Mouse (Mus musculus) c-Kit-negative CD71-positive TER-119-positive erythroid progenitor cells, embryonic 14.5 days (primary cell): ENCODE results near the gene Trim12c.
"Not testable (repeated sequence)": the region's sequence is repeated elsewhere in the genome, so short reads cannot be mapped to it uniquely, and the experiment has no call there.

ENCODE experiments used
- DNase-seq: peaks from one replicate; pipeline ENCODE4 v3.0.0-alpha.2; 2013; ENCODE audit warnings: low read depth, low spot score

Gene Trim12c

GRCm38 (mm10) chr7:104352717-104353599 is at the start of gene Trim12c:
Gene Trim12c, minus strand, starts transcription at chr7:104353362.
- DNase-seq: peak; percentile 55

GRCm38 (mm10) chr7:104401140-104401539 is 48.0 kb upstream of the Trim12c start:
- DNase-seq: no peak

GRCm38 (mm10) chr7:104400698-104401097 is 47.5 kb upstream of the Trim12c start, which contains the start of gene Trim30c:
Gene Trim30c, minus strand, starts transcription at chr7:104400837.
- DNase-seq: no peak

GRCm38 (mm10) chr7:104398492-104398891 is 45.3 kb upstream of the Trim12c start:
- no peak for DNase-seq

GRCm38 (mm10) chr7:104369736-104370414 is 16.7 kb upstream of the Trim12c start, which contains the start of gene Trim30b:
Gene Trim30b, minus strand, starts transcription at chr7:104369884.
- DNase-seq: no peak

- no peak for DNase-seq
Measured at GRCm38 (mm10) chr7:104366339-104366738, 13.2 kb upstream of the Trim12c start.

- no peak for DNase-seq
Measured at GRCm38 (mm10) chr7:104353600-104353967, 422 bp upstream of the Trim12c start.

GRCm38 (mm10) chr7:104348043-104348442 is 5.1 kb downstream of the Trim12c start:
- DNase-seq: not testable (repeated sequence)

- not testable (repeated sequence) for DNase-seq
Measured at GRCm38 (mm10) chr7:104340744-104341143, 12.4 kb downstream of the Trim12c start.

GRCm38 (mm10) chr7:104335547-104335946 is 17.6 kb downstream of the Trim12c start:
- DNase-seq: not testable (repeated sequence)

GRCm38 (mm10) chr7:104329171-104329570 is 24.0 kb downstream of the Trim12c start, which contains the start of gene Trim34b:
Gene Trim34b, plus strand, starts transcription at chr7:104329471.
- not testable (repeated sequence) for DNase-seq

GRCm38 (mm10) chr7:104322028-104322427 is 31.1 kb downstream of the Trim12c start:
- no peak for DNase-seq

- DNase-seq: not testable (repeated sequence)
Measured at GRCm38 (mm10) chr7:104315369-104316080, 37.6 kb downstream of the Trim12c start, which contains the start of gene Trim12a. Gene Trim12a, minus strand, starts transcription at chr7:104315466.

GRCm38 (mm10) chr7:104314796-104315353 is 38.3 kb downstream of the Trim12c start:
- no peak for DNase-seq

GRCm38 (mm10) chr7:104291638-104292400 is 61.3 kb downstream of the Trim12c start:
- no peak for DNase-seq

GRCm38 (mm10) chr7:104290641-104291040 is 62.5 kb downstream of the Trim12c start:
- no peak for DNase-seq
